Mouse (Mus musculus): ENCODE measurements around the gene Ugt2a3. TPM values are rescaled to one million over a fixed set of nuclear protein-coding genes. Genes with fewer than 3 reads are reported as not detected.
"Not testable (repeated sequence)": the region's sequence is repeated elsewhere in the genome, so short reads cannot be mapped to it uniquely, and the experiment has no call there.

Ugt2a3 gene
- polyA plus RNA-seq, 1 experiment from 2014 or later = not detected

- Histone ChIP-seq H3K4me2 (no peak overlapping the region), H3K36me3 (replicated peaks) (no peaks in the 10 kb centered on the region), H3K9ac (no peak overlapping the region), H3K4me3 (replicated peaks) (no peak overlapping the region), H3K27me3 (no peaks in the 10 kb centered on the region), H3K4me1 (replicated peaks) (no peaks in the 10 kb centered on the region), H3K9me3 (replicated peaks) (no peaks in the 10 kb centered on the region), H3K27ac (replicated peaks) (no peak overlapping the region)
- no peak for ATAC-seq (ENCODE audit: insufficient read depth)
- 37% methylated on average over 3 of the region's 3 CpGs for WGBS (ENCODE audit: insufficient replicate concordance)
These were observed 3.4 kb downstream of the Ugt2a3 start for GRCm38 (mm10) chr5:87333584-87333983.

- Histone ChIP-seq H3K9ac (no peak overlapping the region), H3K4me3 (replicated peaks) (no peak overlapping the region), H3K9me3 (replicated peaks) (no peaks in the 10 kb centered on the region), H3K4me1 (replicated peaks) (no peaks in the 10 kb centered on the region), H3K27me3 (no peaks in the 10 kb centered on the region), H3K36me3 (replicated peaks) (no peaks in the 10 kb centered on the region), H3K27ac (replicated peaks) (no peak overlapping the region), H3K4me2 (no peak overlapping the region)
- 76% methylated on average over 12 of the region's 12 CpGs for WGBS (ENCODE audit: insufficient replicate concordance)
- no peak for ATAC-seq (ENCODE audit: insufficient read depth)
These were observed 25.6 kb downstream of the Ugt2a3 start for GRCm38 (mm10) chr5:87311392-87311791.

DNA sequence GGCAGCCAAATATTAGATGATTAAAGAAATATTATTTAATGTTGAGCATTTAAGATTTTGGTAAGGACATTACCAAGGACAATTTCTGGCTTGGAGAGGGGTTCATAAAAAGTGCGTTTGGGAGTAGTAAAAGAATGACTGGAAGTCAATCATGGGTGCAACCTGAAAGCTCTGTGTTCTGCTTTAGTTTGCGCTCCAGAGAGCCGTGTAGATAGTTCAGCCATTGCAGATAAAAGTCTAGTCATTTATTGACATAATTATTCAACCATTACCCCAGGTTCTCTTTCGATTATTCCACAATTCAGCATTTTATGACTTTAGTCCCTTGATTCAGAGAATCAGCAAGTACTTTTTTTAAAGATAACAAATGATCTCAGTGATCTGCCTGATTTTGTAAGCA lies 50.8 kb downstream of the Ugt2a3 start:
- not testable (repeated sequence) for ATAC-seq (ENCODE audit: insufficient read depth); H3K4me1 ChIP-seq (replicated peaks)
- WGBS (ENCODE audit: insufficient replicate concordance) = 62% methylated on average over 4 of the region's 4 CpGs

DNA sequence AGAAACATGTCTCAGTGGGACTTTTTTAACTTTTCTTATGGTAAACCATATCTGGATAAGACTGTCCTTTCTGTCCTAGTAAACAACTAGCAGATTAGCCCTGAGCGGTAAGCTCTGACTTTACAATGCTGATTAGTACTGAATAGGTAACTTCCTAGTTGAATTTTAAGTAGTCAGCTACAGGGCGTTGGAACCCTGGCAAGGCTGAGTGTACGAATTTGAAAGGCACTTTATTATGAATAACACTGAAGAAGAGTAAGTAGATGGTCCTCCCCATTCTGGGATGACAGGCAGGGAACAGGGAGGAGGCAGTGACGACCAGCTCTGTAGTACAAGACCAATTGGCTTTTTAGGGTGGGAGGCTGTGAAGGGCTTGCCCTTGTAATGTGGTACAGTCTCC lies 61.0 kb downstream of the Ugt2a3 start:
- not testable (repeated sequence) for ATAC-seq (ENCODE audit: insufficient read depth); H3K4me3 ChIP-seq (replicated peaks); H3K9me3 ChIP-seq (replicated peaks); H3K4me1 ChIP-seq (replicated peaks); H3K9ac ChIP-seq; H3K36me3 ChIP-seq (replicated peaks); H3K27me3 ChIP-seq; H3K4me2 ChIP-seq; H3K27ac ChIP-seq (replicated peaks)
- WGBS (ENCODE audit: insufficient replicate concordance) = 63% methylated on average over 4 of the region's 4 CpGs

More for the DNA sequence above, 50.8 kb downstream of the Ugt2a3 start:
- not testable (repeated sequence) for H3K36me3 ChIP-seq (replicated peaks); H3K9ac ChIP-seq; H3K27me3 ChIP-seq; H3K4me3 ChIP-seq (replicated peaks); H3K4me2 ChIP-seq; H3K27ac ChIP-seq (replicated peaks); H3K9me3 ChIP-seq (replicated peaks)

GRCm38 (mm10) chr5:87275581-87275980 lies 61.4 kb downstream of the Ugt2a3 start:
- H3K27me3 ChIP-seq = no peaks in the 10 kb centered on the region

More at GRCm38 (mm10) chr5:87275581-87275980, 61.4 kb downstream of the Ugt2a3 start:
- no peak overlapping the region for H3K4me2 ChIP-seq
- ATAC-seq (ENCODE audit: insufficient read depth) = no peak
- H3K9ac ChIP-seq = no peak overlapping the region
- H3K9me3 ChIP-seq (replicated peaks) = no peaks in the 10 kb centered on the region
- no peak overlapping the region for H3K27ac ChIP-seq (replicated peaks)
- no peak overlapping the region for H3K4me3 ChIP-seq (replicated peaks)
- no peaks in the 10 kb centered on the region for H3K36me3 ChIP-seq (replicated peaks)
- 49% methylated on average over 6 of the region's 6 CpGs for WGBS (ENCODE audit: insufficient replicate concordance)
- no peaks in the 10 kb centered on the region for H3K4me1 ChIP-seq (replicated peaks)

Other genes starting within 250 kb of the Ugt2a3 start
- 32.3 and 37.3 TPM in 2 replicates for gene Ugt2b36, start 244.6 kb downstream of the Ugt2a3 start, polyA plus RNA-seq (2015; fragmentation: Nextera tagmentation; extraction: Ambion mirVana)
- 26.0 and 33.0 TPM in 2 replicates for gene Ugt2b5, start 196.9 kb downstream of the Ugt2a3 start, polyA plus RNA-seq (2015; fragmentation: Nextera tagmentation; extraction: Ambion mirVana)
- not detected in 2 replicates for gene Ugt2b37, start 82.4 kb downstream of the Ugt2a3 start, polyA plus RNA-seq (2015; fragmentation: Nextera tagmentation; extraction: Ambion mirVana)
- gene Ugt2b38, start 87.0 kb upstream of the Ugt2a3 start, polyA plus RNA-seq (2015; fragmentation: Nextera tagmentation; extraction: Ambion mirVana) = not detected in 2 replicates
- gene Ugt2a2, start 145.1 kb upstream of the Ugt2a3 start, polyA plus RNA-seq (2015; fragmentation: Nextera tagmentation; extraction: Ambion mirVana) = not detected in 2 replicates
- gene Gm43638, start 149.6 kb upstream of the Ugt2a3 start, polyA plus RNA-seq (2015; fragmentation: Nextera tagmentation; extraction: Ambion mirVana) = not detected in 2 replicates
- not detected in 2 replicates for gene Ugt2a1, start 153.7 kb upstream of the Ugt2a3 start, polyA plus RNA-seq (2015; fragmentation: Nextera tagmentation; extraction: Ambion mirVana)
- 0.91 and 1.2 TPM in 2 replicates for gene Sult1b1, start 201.0 kb upstream of the Ugt2a3 start, polyA plus RNA-seq (2015; fragmentation: Nextera tagmentation; extraction: Ambion mirVana)
- gene Sult1d1, start 231.8 kb upstream of the Ugt2a3 start, polyA plus RNA-seq (2015; fragmentation: Nextera tagmentation; extraction: Ambion mirVana) = 3.4 TPM in 2 replicates

Measured in liver, embryonic 15.5 days (tissue).